Mouse (Mus musculus) ovary, postnatal 10 days (tissue): Measurements from ENCODE around the gene Vcan.

Experiments
- DNase-seq: peaks from one replicate; pipeline ENCODE4 v3.0.0; 2022; ENCODE audit warnings: low spot score

Vcan gene

GRCm38 (mm10) chr13:89720497-89720896 is 21.8 kb downstream of the Vcan start:
- no peak for DNase-seq

GRCm38 (mm10) chr13:89709497-89710201 is 32.7 kb downstream of the Vcan start:
- no peak for DNase-seq

- DNase-seq, result no peak
These were observed 34.0 kb downstream of the Vcan start for GRCm38 (mm10) chr13:89708151-89708927.

- no peak for DNase-seq
These were observed 39.9 kb downstream of the Vcan start for GRCm38 (mm10) chr13:89702395-89702794.

- DNase-seq, result no peak
These were observed 42.2 kb downstream of the Vcan start for GRCm38 (mm10) chr13:89699998-89700555.

- DNase-seq, result no peak
These were observed 49.7 kb downstream of the Vcan start for GRCm38 (mm10) chr13:89692597-89692996.

GRCm38 (mm10) chr13:89683490-89683889 is 58.8 kb downstream of the Vcan start:
- DNase-seq, result no peak

- no peak for DNase-seq
These were observed 60.1 kb downstream of the Vcan start for GRCm38 (mm10) chr13:89682254-89682653.

- DNase-seq, result no peak
These were observed 62.6 kb downstream of the Vcan start for GRCm38 (mm10) chr13:89679756-89680155.

- no peak for DNase-seq
These were observed 71.8 kb downstream of the Vcan start for GRCm38 (mm10) chr13:89670505-89670904.

- no peak for DNase-seq
These were observed 73.1 kb downstream of the Vcan start for GRCm38 (mm10) chr13:89668981-89669880.

- DNase-seq, result no peak
These were observed 74.2 kb downstream of the Vcan start for GRCm38 (mm10) chr13:89668069-89668468.

- DNase-seq, result no peak
These were observed 80.6 kb downstream of the Vcan start for GRCm38 (mm10) chr13:89661688-89662087.

GRCm38 (mm10) chr13:89657046-89657445 is 85.3 kb downstream of the Vcan start:
- no peak for DNase-seq

GRCm38 (mm10) chr13:89653279-89653678 is 89.0 kb downstream of the Vcan start:
- no peak for DNase-seq

- no peak for DNase-seq
These were observed 89.5 kb downstream of the Vcan start for GRCm38 (mm10) chr13:89652773-89653172.

GRCm38 (mm10) chr13:89645589-89645988 is 96.7 kb downstream of the Vcan start:
- DNase-seq, result no peak

GRCm38 (mm10) chr13:89637012-89637411 is 105.3 kb downstream of the Vcan start:
- no peak for DNase-seq

- DNase-seq, result no peak
These were observed 108.1 kb downstream of the Vcan start for GRCm38 (mm10) chr13:89634137-89634683.

- DNase-seq, result no peak
These were observed 123.2 kb downstream of the Vcan start for GRCm38 (mm10) chr13:89619064-89619463.

GRCm38 (mm10) chr13:89607399-89607798 is 134.9 kb downstream of the Vcan start:
- DNase-seq, result no peak
